Mouse (Mus musculus): ENCODE data around the gene Nphs1. TPM values are rescaled to one million over a fixed set of nuclear protein-coding genes. Genes with fewer than 3 reads are reported as not detected.
"Not testable (repeated sequence)": the region's sequence is repeated elsewhere in the genome, so short reads cannot be mapped to it uniquely, and the experiment has no call there.

Gene Nphs1
- polyA plus RNA-seq, 1 experiment, result not detected

- no peaks in the 10 kb centered on the region; the same call in 1 of the 2 replicates for H3K4me1 ChIP-seq (ENCODE audit: control insufficient read depth, insufficient read depth, insufficient read length, low read length)
- H3K4me3 ChIP-seq (ENCODE audit: insufficient read depth, low read depth, low read length), result no peak overlapping the region
- no peak overlapping the region for H3K27ac ChIP-seq (replicated peaks; ENCODE audit: low read depth, low read length)
Observed at GRCm38 (mm10) chr7:30456487-30456886, 1.6 kb upstream of the Nphs1 start.

GRCm38 (mm10) chr7:30456911-30457628 lies 1.0 kb upstream of the Nphs1 start:
- Histone ChIP-seq H3K4me1 (ENCODE audit: control insufficient read depth, insufficient read depth, insufficient read length, low read length) (no peaks in the 10 kb centered on the region; the same call in 1 of the 2 replicates), H3K4me3 (ENCODE audit: insufficient read depth, low read depth, low read length) (no peak overlapping the region), H3K27ac (replicated peaks; ENCODE audit: low read depth, low read length) (no peak overlapping the region)

DNA sequence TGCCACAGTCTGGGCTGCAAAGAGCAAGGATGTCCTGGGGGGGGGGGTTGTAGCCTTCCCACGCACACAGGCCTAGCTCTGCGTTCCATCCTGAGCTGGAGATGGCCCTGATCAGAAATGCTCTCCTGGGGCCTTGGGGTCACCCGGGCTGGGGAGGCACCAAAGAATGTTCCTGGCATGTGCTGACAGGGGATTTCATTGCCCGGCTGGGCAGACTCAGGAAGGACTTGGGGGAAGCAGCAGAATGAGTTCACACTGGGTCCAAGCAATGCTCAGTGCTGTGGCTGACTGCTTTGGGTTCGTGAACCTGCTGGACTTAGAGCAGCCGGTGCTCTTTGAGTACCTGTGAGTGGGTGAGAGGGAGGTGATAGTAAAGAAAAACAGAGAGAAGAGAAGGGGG lies 1.4 kb downstream of the Nphs1 start:
- no peaks in the 10 kb centered on the region; the same call in 1 of the 2 replicates for H3K4me1 ChIP-seq (ENCODE audit: control insufficient read depth, insufficient read depth, insufficient read length, low read length)
- H3K4me3 ChIP-seq (ENCODE audit: insufficient read depth, low read depth, low read length), result no peak overlapping the region
- H3K27ac ChIP-seq (replicated peaks; ENCODE audit: low read depth, low read length), result no peak overlapping the region

- Histone ChIP-seq H3K4me1 (ENCODE audit: control insufficient read depth, insufficient read depth, insufficient read length, low read length) (no peaks in the 10 kb centered on the region), H3K4me3 (ENCODE audit: insufficient read depth, low read depth, low read length) (no peak overlapping the region), H3K27ac (replicated peaks; ENCODE audit: low read depth, low read length) (no peak overlapping the region)
Observed at GRCm38 (mm10) chr7:30463568-30463967, 5.5 kb downstream of the Nphs1 start.

GRCm38 (mm10) chr7:30463996-30464395 lies 5.9 kb downstream of the Nphs1 start:
- Histone ChIP-seq H3K4me1 (ENCODE audit: control insufficient read depth, insufficient read depth, insufficient read length, low read length) (no peaks in the 10 kb centered on the region), H3K27ac (replicated peaks; ENCODE audit: low read depth, low read length) (no peak overlapping the region), H3K4me3 (ENCODE audit: insufficient read depth, low read depth, low read length) (no peak overlapping the region)

- H3K27ac ChIP-seq (replicated peaks; ENCODE audit: low read depth, low read length), result no peak overlapping the region
- no peak overlapping the region for H3K4me3 ChIP-seq (ENCODE audit: insufficient read depth, low read depth, low read length)
- H3K4me1 ChIP-seq (ENCODE audit: control insufficient read depth, insufficient read depth, insufficient read length, low read length), result no peaks in the 10 kb centered on the region
Observed at GRCm38 (mm10) chr7:30464816-30465300, 6.7 kb downstream of the Nphs1 start.

DNA sequence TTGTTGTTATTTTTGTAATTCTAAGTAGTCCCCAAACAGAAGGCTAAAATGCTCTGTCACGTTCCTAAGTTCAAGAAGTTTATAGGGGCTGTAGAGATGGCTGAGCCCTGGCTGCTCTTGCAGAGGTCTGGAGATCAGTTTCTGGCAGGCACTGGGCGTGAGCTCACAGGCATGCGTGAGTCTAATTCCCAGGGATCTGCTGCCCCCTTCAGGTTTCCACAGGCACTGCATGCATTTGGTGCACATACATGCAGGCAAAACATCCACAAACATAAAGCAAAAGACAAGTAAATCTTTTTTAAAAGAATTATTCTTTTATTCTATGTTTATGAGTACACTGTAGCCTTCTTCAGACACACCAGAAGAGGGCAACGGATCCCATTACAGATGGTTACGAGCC lies 14.3 kb downstream of the Nphs1 start:
- H3K4me3 ChIP-seq (ENCODE audit: insufficient read depth, low read depth, low read length), result no peak overlapping the region

DNA sequence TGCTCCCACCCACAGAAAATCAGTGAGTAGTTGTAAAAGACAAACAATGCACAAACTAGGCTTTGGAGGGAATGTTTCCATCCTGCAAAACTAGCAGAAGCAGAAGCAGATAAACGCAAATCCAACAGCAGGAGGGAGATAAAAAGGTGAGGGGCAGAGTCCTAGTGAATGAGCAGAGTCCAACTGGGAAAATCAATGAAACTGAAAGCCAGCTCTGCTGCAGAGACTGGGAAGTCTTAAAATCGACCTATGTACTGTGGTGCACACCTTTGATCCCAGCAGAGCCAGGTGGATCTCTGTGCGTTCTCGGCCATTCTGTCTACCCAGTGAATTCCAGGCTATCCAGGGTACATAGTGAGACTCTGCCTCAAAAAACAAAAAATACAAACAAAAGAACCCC lies 16.9 kb downstream of the Nphs1 start:
- H3K4me1 ChIP-seq (ENCODE audit: control insufficient read depth, insufficient read depth, insufficient read length, low read length), result no peaks in the 10 kb centered on the region
- H3K4me3 ChIP-seq (ENCODE audit: insufficient read depth, low read depth, low read length), result no peak overlapping the region
- no peak overlapping the region for H3K27ac ChIP-seq (replicated peaks; ENCODE audit: low read depth, low read length)

More for the DNA sequence above, 14.3 kb downstream of the Nphs1 start:
- Histone ChIP-seq H3K4me1 (ENCODE audit: control insufficient read depth, insufficient read depth, insufficient read length, low read length) (no peaks in the 10 kb centered on the region), H3K27ac (replicated peaks; ENCODE audit: low read depth, low read length) (no peak overlapping the region)

DNA sequence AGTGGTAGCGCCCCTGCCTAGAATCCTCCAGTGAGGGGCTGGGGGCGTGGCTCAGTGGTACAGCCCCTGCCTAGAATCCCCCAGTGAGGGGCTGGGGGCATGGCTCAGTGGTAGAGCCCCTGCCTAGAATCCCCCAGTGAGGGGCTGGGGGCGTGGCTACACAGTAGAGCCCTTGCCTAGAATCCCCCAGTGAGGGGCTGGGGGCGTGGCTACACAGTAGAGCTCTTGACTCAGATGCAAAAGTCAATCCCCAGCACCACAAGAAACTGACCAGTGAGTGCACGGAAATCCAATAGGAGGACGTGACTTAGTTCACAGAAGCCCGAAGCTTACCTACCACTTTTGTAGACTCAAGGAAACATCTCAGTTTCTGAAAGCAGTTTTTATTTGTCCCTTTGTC lies 18.0 kb downstream of the Nphs1 start:
- H3K4me3 ChIP-seq (ENCODE audit: insufficient read depth, low read depth, low read length); H3K27ac ChIP-seq (replicated peaks; ENCODE audit: low read depth, low read length); H3K4me1 ChIP-seq (ENCODE audit: control insufficient read depth, insufficient read depth, insufficient read length, low read length): not testable (repeated sequence)

GRCm38 (mm10) chr7:30477415-30478381 lies 19.6 kb downstream of the Nphs1 start:
- no peaks in the 10 kb centered on the region for H3K4me1 ChIP-seq (ENCODE audit: control insufficient read depth, insufficient read depth, insufficient read length, low read length)
- H3K4me3 ChIP-seq (ENCODE audit: insufficient read depth, low read depth, low read length), result no peak overlapping the region
- no peak overlapping the region for H3K27ac ChIP-seq (replicated peaks; ENCODE audit: low read depth, low read length)

GRCm38 (mm10) chr7:30484250-30484649 lies 26.1 kb downstream of the Nphs1 start:
- H3K4me1 ChIP-seq (ENCODE audit: control insufficient read depth, insufficient read depth, insufficient read length, low read length), result no peaks in the 10 kb centered on the region
- no peak overlapping the region for H3K4me3 ChIP-seq (ENCODE audit: insufficient read depth, low read depth, low read length)
- no peak overlapping the region for H3K27ac ChIP-seq (replicated peaks; ENCODE audit: low read depth, low read length)

- Histone ChIP-seq H3K27ac (replicated peaks; ENCODE audit: low read depth, low read length) (no peak overlapping the region), H3K4me1 (ENCODE audit: control insufficient read depth, insufficient read depth, insufficient read length, low read length) (no peaks in the 10 kb centered on the region), H3K4me3 (ENCODE audit: insufficient read depth, low read depth, low read length) (no peak overlapping the region)
Observed at GRCm38 (mm10) chr7:30490251-30490956, 32.3 kb downstream of the Nphs1 start.

GRCm38 (mm10) chr7:30490957-30491307 lies 32.8 kb downstream of the Nphs1 start:
- Histone ChIP-seq H3K4me1 (ENCODE audit: control insufficient read depth, insufficient read depth, insufficient read length, low read length) (no peaks in the 10 kb centered on the region), H3K4me3 (ENCODE audit: insufficient read depth, low read depth, low read length) (no peak overlapping the region), H3K27ac (replicated peaks; ENCODE audit: low read depth, low read length) (no peak overlapping the region)

- Histone ChIP-seq H3K27ac (replicated peaks; ENCODE audit: low read depth, low read length) (no peak overlapping the region), H3K4me1 (ENCODE audit: control insufficient read depth, insufficient read depth, insufficient read length, low read length) (no peaks in the 10 kb centered on the region), H3K4me3 (ENCODE audit: insufficient read depth, low read depth, low read length) (no peak overlapping the region)
Observed at GRCm38 (mm10) chr7:30492765-30493164, 34.6 kb downstream of the Nphs1 start.

DNA sequence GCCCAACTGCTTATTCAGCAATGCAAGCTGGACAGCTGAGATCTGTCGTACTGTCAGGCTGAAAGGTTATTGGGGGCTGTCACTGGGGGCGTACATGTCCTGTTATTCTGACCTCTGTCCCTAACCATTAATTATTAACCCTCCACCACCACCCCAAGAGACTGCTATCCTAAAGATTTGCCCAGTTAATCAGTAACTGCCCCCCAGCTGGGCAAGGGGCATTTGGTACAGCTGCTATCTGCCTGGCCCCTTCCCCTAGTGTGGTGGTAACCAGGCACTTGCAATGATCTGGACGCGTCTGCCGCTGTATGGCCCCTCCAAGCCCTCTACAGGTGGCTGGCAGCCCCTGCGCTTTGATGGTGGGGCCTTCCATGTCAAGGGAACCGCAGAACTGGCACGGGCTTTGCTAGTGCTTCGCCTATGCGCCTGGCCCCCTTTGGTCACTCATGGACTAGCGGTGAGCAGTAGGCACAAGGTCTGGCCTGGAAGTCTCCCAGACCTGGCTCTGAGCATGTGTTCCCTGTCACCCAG lies 35.4 kb downstream of the Nphs1 start, which contains the start of gene Prodh2:
Gene Prodh2 (plus strand): TSS at position 222 of the 531 bp plus-strand sequence.
- Histone ChIP-seq H3K4me1 (ENCODE audit: control insufficient read depth, insufficient read depth, insufficient read length, low read length) (no peaks in the 10 kb centered on the region), H3K4me3 (ENCODE audit: insufficient read depth, low read depth, low read length) (no peak within 1 kb of the TSS), H3K27ac (replicated peaks; ENCODE audit: low read depth, low read length) (no peak within 1 kb of the TSS)

Data from brown adipose tissue, adult 24 weeks (tissue).